Mouse (Mus musculus) layer of hippocampus, postnatal 14 days (tissue): ENCODE measurements at regions not wholly inside any gene's neighbourhood (a gene's known extent, or its start where the extent isn't known, plus 50 kb on each side); places are given as distances from the start of the nearest gene placed in this dataset.

Experiments used
- DNase-seq, 2 experiments: peaks; one replicate each; pipeline ENCODE4 v3.0.0; 2021 to 2022; ENCODE audit warnings: low spot score in 2 of 2, mixed read lengths in 1 of 2

- no peak for DNase-seq
These were observed 105.0 kb upstream of the Six3 start for GRCm38 (mm10) chr17:85508386-85508785.

DNA sequence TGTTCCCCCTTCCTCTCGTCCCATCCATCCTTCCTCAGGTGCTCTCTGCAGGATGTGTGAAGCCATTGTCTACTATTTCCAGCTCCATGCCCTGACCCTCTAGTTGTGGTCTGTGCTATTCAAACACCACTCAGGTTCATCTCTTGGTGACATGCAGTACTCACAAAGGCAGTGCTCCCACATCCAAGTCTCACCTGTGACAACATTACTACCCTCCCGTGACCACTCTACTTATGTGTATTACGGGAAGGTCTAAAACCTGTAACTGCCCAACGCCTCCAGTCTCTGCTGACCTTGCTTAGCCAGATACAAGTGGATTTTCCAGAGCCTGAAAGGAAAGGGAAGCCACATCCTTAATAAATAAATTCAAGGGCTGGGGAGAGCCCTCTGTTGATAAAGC is 100.4 kb upstream of the Six3 start:
- no peak for DNase-seq

DNA sequence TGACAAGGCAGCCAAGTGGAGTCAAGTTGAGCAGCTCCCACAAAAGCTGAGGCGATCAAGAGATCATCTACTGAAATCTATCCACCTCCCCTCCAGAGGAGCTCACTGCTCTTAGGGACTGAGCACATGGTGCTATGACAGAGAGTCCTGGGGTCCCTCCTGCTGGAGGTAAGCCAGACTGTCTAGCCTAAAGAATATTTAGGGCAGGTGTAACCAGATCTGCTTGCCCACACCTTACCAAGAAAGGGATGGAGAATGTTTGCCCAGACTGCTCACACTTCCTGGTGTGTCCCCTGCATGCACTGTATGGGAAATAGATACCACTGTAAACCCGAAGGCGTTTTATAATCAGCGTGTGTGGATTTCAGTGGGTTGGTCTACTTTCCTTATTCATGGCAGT is 99.5 kb upstream of the Six3 start:
- DNase-seq = no peak

DNA sequence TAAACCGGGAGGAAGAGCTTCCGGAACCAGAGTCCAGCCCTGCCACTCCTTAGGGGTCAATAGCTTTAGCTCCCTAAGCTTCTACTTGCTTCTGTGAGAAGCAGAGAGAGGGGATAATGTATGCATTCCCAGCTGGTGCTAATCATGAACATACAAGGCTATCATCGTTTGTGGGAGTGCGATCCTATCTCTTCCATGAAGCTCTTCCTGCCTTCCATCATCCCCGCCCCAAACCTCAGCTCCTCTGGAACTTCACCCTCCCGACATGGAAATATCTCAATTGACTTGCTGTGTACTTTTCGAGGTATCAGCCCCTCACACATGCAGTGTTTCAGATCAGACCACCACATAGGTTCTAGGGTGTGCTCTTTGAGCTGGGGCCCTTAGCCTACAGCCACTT is 99.0 kb upstream of the Six3 start:
- no peak for DNase-seq

DNA sequence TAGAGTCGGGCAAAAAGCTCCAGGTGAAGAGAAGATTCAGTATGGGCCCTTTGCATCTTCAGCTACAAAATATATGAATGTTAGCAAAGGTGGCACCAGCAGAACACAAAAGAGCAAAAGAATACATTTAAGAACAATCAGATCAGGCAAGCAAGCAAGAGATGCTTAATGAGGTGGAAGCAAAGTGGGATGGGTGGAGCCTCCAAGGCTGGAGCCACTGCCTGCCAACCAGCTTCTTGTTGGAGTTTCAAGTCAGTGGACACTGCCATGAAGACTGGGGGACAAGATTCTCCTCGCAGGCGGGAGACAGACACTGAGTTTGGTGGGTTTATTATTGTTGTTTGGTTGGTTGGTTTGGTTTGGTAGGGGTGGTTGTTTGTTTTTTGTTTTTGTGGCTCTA is 96.1 kb upstream of the Six3 start:
- DNase-seq = no peak

DNA sequence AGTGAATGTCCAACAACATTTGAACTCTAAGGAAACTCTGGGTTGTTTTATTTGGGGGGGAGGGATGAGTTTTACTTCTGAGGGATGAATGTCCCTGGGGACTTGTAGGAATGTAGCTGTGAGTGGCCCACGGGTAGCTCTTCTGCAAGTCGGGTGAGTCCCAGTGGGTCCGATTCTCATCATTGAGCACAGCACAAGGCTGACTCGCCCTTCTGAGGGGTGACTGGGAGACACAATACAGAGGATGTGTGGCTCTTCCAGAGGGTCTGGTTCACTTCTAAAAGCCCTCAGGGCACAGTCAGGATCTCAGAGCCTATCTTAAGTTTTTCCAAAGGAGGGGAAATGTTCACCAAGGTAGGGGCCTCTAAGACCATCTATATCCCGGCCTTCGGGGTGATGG is 94.9 kb upstream of the Six3 start:
- DNase-seq = no peak

DNA sequence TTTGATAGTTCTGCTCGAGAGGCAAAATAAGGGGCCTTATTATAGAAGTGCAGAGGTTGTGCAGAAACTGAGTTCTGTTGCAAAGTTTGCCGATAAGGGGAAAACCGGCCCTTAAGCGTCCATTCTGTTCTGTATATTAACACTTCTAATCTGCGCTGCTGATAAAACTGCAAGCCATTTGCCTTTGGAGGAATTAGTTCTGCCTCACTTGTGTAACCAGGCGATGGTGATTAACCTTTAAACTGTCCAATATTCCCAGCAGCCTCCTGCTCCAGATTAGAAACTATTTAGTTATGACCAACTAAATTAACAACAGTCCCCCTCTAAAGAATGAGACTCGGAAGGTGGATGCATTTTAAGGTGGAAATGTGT is 86.1 kb upstream of the Six3 start:
- DNase-seq = no peak

DNA sequence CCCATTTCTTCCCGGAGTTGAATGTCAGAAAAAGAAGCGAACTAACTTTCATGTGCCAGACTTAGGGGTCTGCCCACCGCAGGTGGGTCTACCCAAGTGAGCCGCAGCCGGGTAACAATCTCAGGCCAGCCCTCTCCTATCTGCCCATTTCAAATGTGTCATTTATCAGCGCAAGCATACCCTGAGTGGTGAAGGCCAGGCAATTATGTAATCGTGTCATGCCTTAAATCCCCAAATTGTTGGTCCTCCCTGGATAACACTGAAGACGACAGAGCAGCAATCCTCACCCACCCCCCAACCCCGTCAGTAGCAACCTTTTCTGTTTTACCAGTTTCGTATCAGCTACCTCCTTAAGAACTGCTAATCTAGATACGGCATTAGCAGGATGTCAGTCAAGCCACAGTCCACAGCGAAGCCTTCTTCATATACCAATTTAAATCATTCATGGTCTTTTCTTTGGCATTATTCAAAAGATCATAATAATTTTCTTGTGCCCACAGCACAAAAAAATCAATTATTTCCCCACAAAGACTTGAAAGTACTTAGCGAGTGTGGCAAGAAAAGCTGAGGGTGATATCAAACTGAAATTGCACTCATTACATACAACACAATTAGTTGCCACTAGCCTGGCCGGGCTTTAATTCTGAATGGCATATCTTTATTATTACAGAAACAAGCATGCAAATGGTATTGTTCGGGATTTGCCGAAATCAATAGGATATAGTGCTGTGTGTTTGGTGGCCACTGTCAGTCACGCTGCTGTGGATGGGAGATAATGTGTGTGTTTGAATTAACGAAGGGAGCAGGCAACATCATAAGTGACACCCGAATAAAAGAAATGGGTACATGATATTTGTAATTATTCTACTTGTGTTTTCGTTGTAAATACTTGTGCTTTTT is 85.1 kb upstream of the Six3 start:
- no peak for DNase-seq

- no peak for DNase-seq
These were observed 77.1 kb upstream of the Six3 start for GRCm38 (mm10) chr17:85536311-85536710.

DNA sequence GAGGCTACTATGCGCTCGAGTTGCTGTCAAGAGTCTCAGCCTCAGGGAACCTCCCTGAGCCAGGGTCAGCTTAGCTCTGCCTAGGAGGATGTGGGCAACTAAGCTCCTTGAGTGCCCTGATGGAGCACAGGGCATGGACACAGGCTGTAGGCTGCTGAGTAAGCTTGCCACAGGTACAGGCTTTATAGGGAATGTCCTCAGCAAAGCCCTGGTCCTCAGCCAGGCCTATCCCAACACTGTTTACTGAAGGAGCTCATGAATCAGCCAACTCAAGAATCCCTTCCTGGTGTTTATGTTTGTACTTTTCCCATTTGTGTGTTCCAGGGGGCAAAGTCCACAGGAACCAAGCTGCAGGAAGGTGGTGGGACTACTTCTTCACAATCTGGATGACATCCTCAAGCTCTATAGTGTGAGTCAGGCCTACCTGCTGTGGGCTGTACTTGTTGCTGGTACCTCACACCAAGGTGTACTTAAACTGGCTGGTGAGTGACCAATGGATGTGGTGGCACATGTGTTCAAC is 72.1 kb upstream of the Six3 start:
- no peak for DNase-seq

DNA sequence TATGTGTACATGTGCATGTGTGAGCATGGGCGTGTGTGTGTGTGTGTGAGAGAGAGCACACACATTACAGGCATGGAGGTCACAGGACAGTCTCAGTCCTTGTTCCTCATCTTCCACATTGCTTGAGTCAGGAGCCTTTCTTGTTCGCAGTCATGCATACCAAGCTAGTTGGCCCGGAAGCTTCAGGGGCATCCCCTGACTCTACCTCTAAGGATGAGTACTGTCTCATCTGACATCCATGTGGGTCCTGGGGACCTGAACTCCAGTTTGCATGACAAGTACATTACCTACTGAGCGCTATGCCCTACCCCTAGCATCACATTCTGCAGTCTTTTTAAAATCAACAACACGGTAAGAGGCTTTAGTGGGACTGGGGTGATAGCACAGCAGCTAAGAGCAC is 65.3 kb upstream of the Six3 start:
- DNase-seq = no peak

DNA sequence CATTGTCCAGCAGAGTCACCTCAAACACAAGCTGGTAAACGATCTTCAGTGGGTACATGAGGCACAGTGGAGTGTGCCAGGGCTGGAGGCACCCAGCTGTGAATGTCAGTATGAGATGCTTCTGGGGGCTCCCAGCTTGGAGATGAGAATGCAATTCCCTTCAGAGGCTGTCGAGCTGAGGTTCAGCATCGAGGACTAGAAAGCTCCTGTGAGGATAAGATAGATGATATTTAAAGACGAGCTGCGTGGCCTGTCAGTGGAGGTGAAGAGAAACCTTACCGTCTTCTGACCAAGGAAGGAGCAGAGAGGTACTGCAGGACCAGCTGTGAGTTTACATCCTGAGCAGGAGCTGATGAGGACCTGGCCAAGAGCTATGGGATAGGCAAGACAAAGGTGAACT is 52.4 kb upstream of the Six3 start:
- DNase-seq = no peak

GRCm38 (mm10) chr17:85562510-85563266 is 50.7 kb upstream of the Six3 start:
- peak in 1 of 2 experiments; percentile 7 for DNase-seq

GRCm38 (mm10) chr17:85563391-85563790 is 50.0 kb upstream of the Six3 start:
- no peak for DNase-seq
